Mouse (Mus musculus) embryonic facial prominence, embryonic 12.5 days (tissue): Measurements from ENCODE around the gene Sae1. TPM values are rescaled to one million over a fixed set of nuclear protein-coding genes. Genes with fewer than 3 reads are reported as not detected.
"Not testable (repeated sequence)": the region's sequence is repeated elsewhere in the genome, so short reads cannot be mapped to it uniquely, and the experiment has no call there.

Experiments
- ATAC-seq: fragments of 200-750 bp; cut with Nextera tagmentation; 2 replicates; pipeline ENCODE4 v1.8.0; 2017; ENCODE audit not compliant: insufficient number of reproducible peaks, insufficient read depth, low FRiP score, low TSS enrichment
- H3K27ac ChIP-seq: fragments of 300-500 bp; sonication (generic); 2 replicates; pipeline ENCODE4 v1.5.1; 2016; ENCODE audit warnings: mild to moderate bottlenecking
- H3K27me3 ChIP-seq: fragments of 300-500 bp; sonication (generic); 2 replicates; pipeline ENCODE4 v1.6.1; 2016; ENCODE audit warnings: mild to moderate bottlenecking, moderate library complexity
- H3K36me3 ChIP-seq: fragments of 300-500 bp; sonication (generic); 2 replicates; pipeline ENCODE4 v1.6.1; 2016; ENCODE audit warnings: mild to moderate bottlenecking
- H3K4me1 ChIP-seq: fragments of 300-500 bp; sonication (generic); 2 replicates; pipeline ENCODE4 v1.6.1; 2016
- H3K4me2 ChIP-seq: fragments of 300-500 bp; sonication (generic); replicated peaks from 2 replicates; pipeline ENCODE4 v1.6.1; 2016; ENCODE audit warnings: mild to moderate bottlenecking, moderate library complexity
- H3K4me3 ChIP-seq: fragments of 300-500 bp; sonication (generic); 2 replicates; pipeline ENCODE4 v1.5.1; 2016; ENCODE audit warnings: mild to moderate bottlenecking
- H3K9ac ChIP-seq: fragments of 300-500 bp; sonication (generic); 2 replicates; pipeline ENCODE4 v1.6.1; 2016; ENCODE audit warnings: mild to moderate bottlenecking, moderate library complexity
- H3K9me3 ChIP-seq: fragments of 300-500 bp; sonication (generic); 2 replicates; pipeline ENCODE4 v1.6.1; 2016; ENCODE audit warnings: mild to moderate bottlenecking, moderate library complexity
- WGBS: fragments of 180-500 bp; shearing (Covaris S2); methylation state at CpG from one replicate; pipeline ENCODE4 v1.1.7; 2016; 5-methylcytosine and 5-hydroxymethylcytosine counted together
- polyA plus RNA-seq: library from polyadenylated mRNA; unstranded; fragments of >200 nt; fragmentation: Nextera tagmentation; extraction: Ambion mirVana; gene quantifications from 2 replicates; pipeline ENCODE4 v1.2.1, GENCODE M21; 2016

Sae1 gene
- polyA plus RNA-seq, 1 experiment from 2014 or later, result 405 TPM

- no peaks in the 10 kb centered on the region for H3K9me3 ChIP-seq
- no peaks in the 10 kb centered on the region for H3K36me3 ChIP-seq
- peak within 1 kb of the TSS; percentile 72 for H3K4me2 ChIP-seq
- H3K9ac ChIP-seq, result peak within 1 kb of the TSS; percentile 99
- H3K27ac ChIP-seq, result peak within 1 kb of the TSS; percentile 100
- peak; percentile 35 for ATAC-seq
- H3K4me1 ChIP-seq, result peaks cover 35% of the 10 kb centered on the region
- WGBS, result under 1% methylated on average over 65 of the region's 85 CpGs
- peak within 1 kb of the TSS; percentile 91 for H3K4me3 ChIP-seq
- H3K27me3 ChIP-seq, result no peaks in the 10 kb centered on the region
Observed at GRCm38 (mm10) chr7:16400689-16401611, 13.3 kb upstream of the Sae1 start, which contains the start of gene Zc3h4. TSS of gene Zc3h4 (plus strand) at chr7:16400910.

- WGBS, result 1% methylated on average over 76 of the region's 77 CpGs
- H3K27me3 ChIP-seq, result no peaks in the 10 kb centered on the region
Observed at GRCm38 (mm10) chr7:16399820-16400688, 12.4 kb upstream of the Sae1 start.

GRCm38 (mm10) chr7:16399098-16399819 lies 11.7 kb upstream of the Sae1 start:
- ATAC-seq, result peak; percentile 79
- H3K4me1 ChIP-seq, result peaks cover 18% of the 10 kb centered on the region
- no peaks in the 10 kb centered on the region for H3K27me3 ChIP-seq
- peak overlapping the region; percentile 91 for H3K4me3 ChIP-seq
- under 1% methylated on average over 31 of the region's 31 CpGs for WGBS
- H3K4me2 ChIP-seq, result peak overlapping the region; percentile 72
- H3K9ac ChIP-seq, result peak overlapping the region; percentile 99
- no peaks in the 10 kb centered on the region for H3K9me3 ChIP-seq
- peak overlapping the region; percentile 100 for H3K27ac ChIP-seq
- no peaks in the 10 kb centered on the region for H3K36me3 ChIP-seq

More at GRCm38 (mm10) chr7:16399820-16400688, 12.4 kb upstream of the Sae1 start:
- Histone ChIP-seq H3K4me2 (peak overlapping the region; percentile 72), H3K36me3 (no peaks in the 10 kb centered on the region), H3K9me3 (no peaks in the 10 kb centered on the region), H3K27ac (peak overlapping the region; percentile 100), H3K4me3 (peak overlapping the region; percentile 91), H3K9ac (peak overlapping the region; percentile 99), H3K4me1 (peaks cover 26% of the 10 kb centered on the region)
- ATAC-seq, result peak; percentile 97

- ATAC-seq, result no peak
- peak overlapping the region; percentile 72 for H3K4me2 ChIP-seq
Observed at GRCm38 (mm10) chr7:16398387-16399050, 10.9 kb upstream of the Sae1 start.

GRCm38 (mm10) chr7:16397465-16397864 lies 9.9 kb upstream of the Sae1 start:
- no peak overlapping the region for H3K4me2 ChIP-seq
- H3K4me3 ChIP-seq, result no peak overlapping the region
- H3K9me3 ChIP-seq, result no peaks in the 10 kb centered on the region
- H3K27ac ChIP-seq, result no peak overlapping the region
- 73% methylated on average over 4 of the region's 4 CpGs for WGBS
- no peaks in the 10 kb centered on the region for H3K27me3 ChIP-seq
- no peak overlapping the region for H3K9ac ChIP-seq
- peaks cover 8% of the 10 kb centered on the region for H3K4me1 ChIP-seq
- ATAC-seq, result no peak
- no peaks in the 10 kb centered on the region for H3K36me3 ChIP-seq

More at GRCm38 (mm10) chr7:16398387-16399050, 10.9 kb upstream of the Sae1 start:
- Histone ChIP-seq H3K9me3 (no peaks in the 10 kb centered on the region), H3K4me3 (peak overlapping the region; percentile 91), H3K4me1 (peaks cover 14% of the 10 kb centered on the region), H3K9ac (peak overlapping the region; percentile 99), H3K27me3 (no peaks in the 10 kb centered on the region), H3K36me3 (no peaks in the 10 kb centered on the region), H3K27ac (peak overlapping the region; percentile 100)
- WGBS, result 47% methylated on average over 3 of the region's 3 CpGs

GRCm38 (mm10) chr7:16395944-16396343 lies 8.3 kb upstream of the Sae1 start:
- no peak overlapping the region for H3K4me3 ChIP-seq
- no peaks in the 10 kb centered on the region for H3K36me3 ChIP-seq
- H3K27me3 ChIP-seq, result no peaks in the 10 kb centered on the region
- H3K27ac ChIP-seq, result peak overlapping the region; percentile 72
- peaks cover 8% of the 10 kb centered on the region for H3K4me1 ChIP-seq
- no peak overlapping the region for H3K4me2 ChIP-seq
- no peaks in the 10 kb centered on the region for H3K9me3 ChIP-seq
- H3K9ac ChIP-seq, result no peak overlapping the region
- no peak for ATAC-seq
- 0% methylated on average over 2 of the region's 2 CpGs for WGBS

- Histone ChIP-seq H3K9ac (no peak overlapping the region), H3K4me1 (peaks cover 3% of the 10 kb centered on the region), H3K4me3 (no peak overlapping the region), H3K4me2 (no peak overlapping the region), H3K9me3 (no peaks in the 10 kb centered on the region), H3K27me3 (no peaks in the 10 kb centered on the region), H3K36me3 (no peaks in the 10 kb centered on the region), H3K27ac (no peak overlapping the region)
- ATAC-seq, result no peak
- 46% methylated on average over 4 of the region's 4 CpGs for WGBS
Observed at GRCm38 (mm10) chr7:16392923-16393322, 5.3 kb upstream of the Sae1 start.

- H3K36me3 ChIP-seq, H3K27me3 ChIP-seq, H3K27ac ChIP-seq, H3K4me3 ChIP-seq, H3K9me3 ChIP-seq, H3K9ac ChIP-seq, ATAC-seq, H3K4me2 ChIP-seq: not testable (repeated sequence)
- H3K4me1 ChIP-seq, result peaks cover 20% of the 10 kb centered on the region
- 86% methylated on average over 2 of the region's 2 CpGs for WGBS
Observed at GRCm38 (mm10) chr7:16389942-16390341, 2.3 kb upstream of the Sae1 start.

GRCm38 (mm10) chr7:16376505-16376904 lies 11.1 kb downstream of the Sae1 start:
- Histone ChIP-seq H3K36me3 (peaks cover 74% of the 10 kb centered on the region), H3K27ac (no peak overlapping the region), H3K4me3 (no peak overlapping the region), H3K9ac (no peak overlapping the region), H3K4me1 (no peaks in the 10 kb centered on the region), H3K27me3 (no peaks in the 10 kb centered on the region), H3K9me3 (no peaks in the 10 kb centered on the region), H3K4me2 (no peak overlapping the region)
- 98% methylated on average over 1 of the region's 1 CpGs for WGBS
- ATAC-seq, result no peak

GRCm38 (mm10) chr7:16374989-16375388 lies 12.6 kb downstream of the Sae1 start:
- no peak overlapping the region for H3K4me3 ChIP-seq
- H3K36me3 ChIP-seq, result peaks cover 80% of the 10 kb centered on the region
- no peak for ATAC-seq
- 90% methylated on average over 5 of the region's 5 CpGs for WGBS
- H3K9me3 ChIP-seq, result no peaks in the 10 kb centered on the region
- no peak overlapping the region for H3K4me2 ChIP-seq
- no peaks in the 10 kb centered on the region for H3K27me3 ChIP-seq
- H3K9ac ChIP-seq, result no peak overlapping the region
- no peak overlapping the region for H3K27ac ChIP-seq
- no peaks in the 10 kb centered on the region for H3K4me1 ChIP-seq

- no peak overlapping the region for H3K9ac ChIP-seq
- no peaks in the 10 kb centered on the region for H3K9me3 ChIP-seq
- peaks cover 87% of the 10 kb centered on the region for H3K36me3 ChIP-seq
- H3K4me1 ChIP-seq, result no peaks in the 10 kb centered on the region
- no peaks in the 10 kb centered on the region for H3K27me3 ChIP-seq
- 78% methylated on average over 2 of the region's 2 CpGs for WGBS
- no peak for ATAC-seq
- H3K4me2 ChIP-seq, result no peak overlapping the region
- no peak overlapping the region for H3K27ac ChIP-seq
- no peak overlapping the region for H3K4me3 ChIP-seq
Observed at GRCm38 (mm10) chr7:16373719-16374118, 13.9 kb downstream of the Sae1 start.
